Mouse (Mus musculus): ENCODE results near the gene Fdx1l.

DNA sequence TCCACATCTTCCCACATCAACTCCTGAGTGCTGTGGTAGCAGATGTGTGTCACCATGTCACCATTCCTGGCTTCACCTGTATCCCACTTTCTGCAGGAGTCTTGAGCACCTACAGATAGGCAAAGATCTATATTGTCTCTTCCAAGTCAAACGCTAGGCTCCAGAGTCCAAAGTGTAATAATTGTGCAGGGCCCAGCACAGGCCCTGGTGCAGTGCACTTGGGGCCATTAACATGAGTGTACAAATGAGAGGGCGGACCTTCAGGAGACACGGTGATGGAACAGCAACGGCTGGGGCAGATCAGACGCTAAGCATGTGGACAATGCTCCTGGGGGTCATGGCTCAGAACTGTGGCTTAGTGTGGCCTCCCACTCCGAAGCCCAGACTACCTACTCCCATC, 40.3 kb upstream of the Fdx1l start:
- TF ChIP-seq POLR2A (IDR thresholded peaks at IDR 0.05; ENCODE audit: extremely low read depth, insufficient read depth, low read length), result no peak
- no peak for TF ChIP-seq CTCF (IDR thresholded peaks at IDR 0.05; ENCODE audit: extremely low read depth, insufficient read depth, low read length)

Data from cortical plate, adult 2 months (tissue).